Mouse (Mus musculus) limb, embryonic 14.5 days (tissue): ENCODE data around the gene Gm47791. TPM values are rescaled to one million over a fixed set of nuclear protein-coding genes. Genes with fewer than 3 reads are reported as not detected.

ENCODE experiments used
- ATAC-seq: fragments of 200-750 bp; cut with Nextera tagmentation; 2 replicates; pipeline ENCODE4 v1.8.0; 2017; ENCODE audit warnings: low read depth, moderate number of reproducible peaks, moderate TSS enrichment; ENCODE audit not compliant: low FRiP score
- DNase-seq: peaks from one replicate; pipeline ENCODE4 v3.0.0-alpha.2; 2015; ENCODE audit warnings: low spot score
- H3K27ac ChIP-seq: fragments of 300-500 bp; sonication (generic); replicated peaks from 2 replicates; pipeline ENCODE4 v1.5.1; 2014; ENCODE audit warnings: low read depth, mild to moderate bottlenecking, low read length, moderate library complexity, mixed read lengths
- H3K27me3 ChIP-seq: fragments of 300-500 bp; sonication (generic); 2 replicates; pipeline ENCODE4 v1.6.1; 2014; ENCODE audit warnings: low read length, mixed read lengths; ENCODE audit not compliant: control insufficient read depth, insufficient read depth
- H3K36me3 ChIP-seq: fragments of 300-500 bp; sonication (generic); 2 replicates; pipeline ENCODE4 v1.6.1; 2014; ENCODE audit warnings: mild to moderate bottlenecking, low read length, moderate library complexity, mixed read lengths; ENCODE audit not compliant: control insufficient read depth, insufficient read depth
- H3K4me1 ChIP-seq: fragments of 300-500 bp; sonication (generic); 2 replicates; pipeline ENCODE4 v1.6.1; 2014; ENCODE audit warnings: antibody characterized with exemption, low read length, mixed read lengths; ENCODE audit not compliant: control insufficient read depth, insufficient read depth
- H3K4me2 ChIP-seq: fragments of 300-500 bp; sonication (generic); replicated peaks from 2 replicates; pipeline ENCODE4 v1.6.1; 2014; ENCODE audit warnings: low read depth, mild to moderate bottlenecking, low read length, moderate library complexity; ENCODE audit not compliant: severe bottlenecking
- H3K4me3 ChIP-seq: fragments of 300-500 bp; sonication (generic); replicated peaks from 2 replicates; pipeline ENCODE4 v1.5.1; 2014; ENCODE audit warnings: low read length
- H3K9ac ChIP-seq: fragments of 300-500 bp; sonication (generic); 2 replicates; pipeline ENCODE4 v1.6.1; 2014; ENCODE audit warnings: mild to moderate bottlenecking, low read depth, low read length, moderate library complexity; ENCODE audit not compliant: severe bottlenecking
- H3K9me3 ChIP-seq: fragments of 300-500 bp; sonication (generic); 2 replicates; pipeline ENCODE4 v1.6.1; 2016; ENCODE audit warnings: low read length; ENCODE audit not compliant: control insufficient read depth
- POLR2A ChIP-seq: fragments of 200-500 bp; IDR thresholded peaks from 2 replicates; pipeline ENCODE4 v1.8.0; 2012; ENCODE audit warnings: inconsistent platforms, mild to moderate bottlenecking, moderate library complexity, borderline replicate concordance; ENCODE audit not compliant: insufficient read depth, insufficient read length; ENCODE audit errors: extremely low read depth
- WGBS: fragments of 180-500 bp; shearing (Covaris S2); extraction: QIAGEN DNeasy Blood & Tissue Kit; methylation state at CpG from one replicate; pipeline ENCODE4 v1.1.7; 2014; 5-methylcytosine and 5-hydroxymethylcytosine counted together
- polyA plus RNA-seq, 2 experiments: library from polyadenylated mRNA; depleted of rRNA in 1 of 2; stranded (reverse) in 1 of 2; unstranded in 1 of 2; fragments of >200 nt; fragmentation: Nextera tagmentation in 1 of 2; extraction: Ambion mirVana in 1 of 2; gene quantifications; 2 replicates each; pipeline versions ENCODE4 v1.2.1 to v1.2.3; 2012 to 2014

The Gm47791 gene
- polyA plus RNA-seq, 2 experiments: not detected

DNA sequence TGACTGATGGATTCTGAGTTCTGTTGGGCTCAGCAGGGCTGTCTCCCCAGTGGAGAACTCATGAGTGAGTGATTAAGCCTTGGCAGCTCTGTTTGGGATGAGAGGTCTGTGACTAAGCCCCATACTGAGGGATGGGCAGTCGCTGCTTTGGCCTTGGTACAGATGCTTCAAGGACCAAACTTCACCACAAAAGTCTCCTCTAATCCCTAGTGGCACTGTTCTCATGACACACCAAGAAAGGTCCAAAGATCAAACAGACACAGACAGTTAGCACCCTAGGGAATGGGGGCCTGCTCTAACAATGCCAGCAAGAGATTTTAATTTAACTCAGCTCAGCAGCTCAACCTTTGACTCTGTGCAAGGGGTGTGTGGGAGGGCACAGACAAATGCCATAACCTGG is 40.7 kb upstream of the Gm47791 start:
- DNase-seq (no peak), ATAC-seq (no peak)
- Histone ChIP-seq H3K4me2 (no peak overlapping the region), H3K4me1 (no peaks in the 10 kb centered on the region), H3K9me3 (no peaks in the 10 kb centered on the region), H3K36me3 (no peaks in the 10 kb centered on the region), H3K4me3 (no peak overlapping the region), H3K9ac (no peak overlapping the region), H3K27me3 (no peaks in the 10 kb centered on the region), H3K27ac (no peak overlapping the region)
- no peak for TF ChIP-seq POLR2A
- 100% methylated on average over 1 of the region's 1 CpGs for WGBS

DNA sequence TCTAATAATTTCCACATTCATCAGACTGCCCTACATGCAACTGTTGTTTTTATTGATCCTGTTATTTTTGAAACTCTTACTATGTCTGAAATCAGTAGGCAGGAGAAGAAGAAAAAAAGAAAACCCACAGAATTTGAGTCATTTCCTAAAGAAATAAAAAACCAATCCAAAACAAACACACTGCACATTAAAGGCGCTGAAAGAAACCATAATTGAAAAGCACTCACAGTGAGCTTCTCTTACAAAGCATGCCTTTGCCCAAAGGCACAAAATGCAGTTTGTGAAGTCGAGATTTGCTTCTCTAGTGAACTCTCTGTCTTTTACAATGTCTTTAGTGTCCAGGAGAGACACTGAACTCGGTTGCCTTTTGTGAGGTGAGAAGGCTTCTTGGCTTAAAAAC is 37.5 kb upstream of the Gm47791 start:
- no peak overlapping the region for H3K4me3 ChIP-seq
- no peaks in the 10 kb centered on the region for H3K4me1 ChIP-seq
- peak; percentile 32 for DNase-seq
- H3K36me3 ChIP-seq: no peaks in the 10 kb centered on the region
- H3K27ac ChIP-seq: no peak overlapping the region
- no peak for ATAC-seq
- WGBS: 40% methylated on average over 3 of the region's 3 CpGs
- no peak overlapping the region for H3K9ac ChIP-seq
- TF ChIP-seq POLR2A: no peak
- no peaks in the 10 kb centered on the region for H3K9me3 ChIP-seq
- H3K4me2 ChIP-seq: no peak overlapping the region
- H3K27me3 ChIP-seq: no peaks in the 10 kb centered on the region

DNA sequence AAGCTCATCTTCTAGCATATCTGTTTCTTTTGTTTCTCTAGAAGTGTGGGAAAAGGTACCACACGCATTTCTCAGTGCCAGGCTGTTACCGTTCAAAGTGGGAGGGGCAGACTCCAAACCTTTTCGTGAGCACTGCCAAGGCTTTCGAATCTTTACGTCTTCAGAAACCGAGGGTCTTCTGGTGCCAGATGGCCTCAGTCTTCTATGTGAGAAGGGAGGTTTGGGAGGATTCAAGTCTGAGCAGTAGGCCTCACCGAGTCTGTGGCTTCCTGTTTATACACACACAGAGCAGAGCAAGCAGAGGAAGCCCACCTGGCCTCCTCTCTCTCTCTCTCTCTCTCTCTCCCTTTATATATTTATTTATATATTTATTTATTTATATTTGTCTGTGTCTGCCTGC is 36.2 kb upstream of the Gm47791 start:
- DNase-seq: no peak
- H3K9me3 ChIP-seq: no peaks in the 10 kb centered on the region
- 80% methylated on average over 7 of the region's 7 CpGs for WGBS
- no peaks in the 10 kb centered on the region for H3K27me3 ChIP-seq
- no peak for TF ChIP-seq POLR2A
- no peak overlapping the region for H3K9ac ChIP-seq
- no peaks in the 10 kb centered on the region for H3K36me3 ChIP-seq
- no peaks in the 10 kb centered on the region for H3K4me1 ChIP-seq
- no peak overlapping the region for H3K27ac ChIP-seq
- no peak overlapping the region for H3K4me2 ChIP-seq
- no peak for ATAC-seq
- no peak overlapping the region for H3K4me3 ChIP-seq

DNA sequence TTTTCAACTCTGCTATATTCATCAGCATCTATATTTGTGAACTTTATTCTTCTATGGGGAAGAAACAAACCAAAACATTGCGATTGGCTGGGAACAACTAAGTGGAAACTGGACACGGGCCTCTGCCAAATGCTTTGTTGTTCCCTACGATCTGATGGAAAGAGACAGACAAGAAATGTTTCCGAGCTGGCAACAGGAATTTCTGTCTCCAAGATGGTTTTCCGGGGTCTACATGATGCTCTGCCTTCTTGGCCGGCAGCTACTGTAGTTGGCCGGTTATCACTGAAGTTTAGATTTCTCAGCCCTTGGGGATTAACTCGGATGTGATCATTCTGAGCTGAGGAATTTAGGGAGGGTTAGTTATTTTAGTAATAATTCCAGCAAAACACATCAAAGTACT is 35.3 kb upstream of the Gm47791 start:
- ATAC-seq (no peak), DNase-seq (no peak)
- H3K36me3 ChIP-seq: no peaks in the 10 kb centered on the region
- H3K4me3 ChIP-seq: no peak overlapping the region
- no peak overlapping the region for H3K4me2 ChIP-seq
- no peak for TF ChIP-seq POLR2A
- H3K9ac ChIP-seq: no peak overlapping the region
- H3K27ac ChIP-seq: no peak overlapping the region
- H3K9me3 ChIP-seq: no peaks in the 10 kb centered on the region
- H3K27me3 ChIP-seq: no peaks in the 10 kb centered on the region
- WGBS: 80% methylated on average over 8 of the region's 8 CpGs
- no peaks in the 10 kb centered on the region for H3K4me1 ChIP-seq

DNA sequence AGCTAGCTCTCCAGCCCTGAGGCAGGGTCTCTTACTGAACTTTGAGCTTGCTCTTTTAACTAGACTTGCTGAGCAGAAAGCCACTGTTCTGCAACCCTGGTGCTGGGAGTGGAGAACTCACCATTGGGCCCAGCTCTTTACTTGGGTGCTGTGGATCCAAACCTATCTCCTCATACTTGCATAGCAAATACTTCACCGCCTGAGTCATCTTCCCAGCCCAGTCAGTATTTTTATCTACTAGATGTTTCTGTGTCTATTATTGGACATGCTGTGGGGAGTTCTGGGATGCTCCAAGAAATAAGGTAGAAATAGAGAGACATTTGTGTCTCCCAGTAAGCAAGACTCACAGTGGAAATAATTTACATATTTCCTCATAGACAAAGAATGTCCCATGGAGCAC is 33.0 kb upstream of the Gm47791 start:
- 96% methylated on average over 1 of the region's 1 CpGs for WGBS
- Histone ChIP-seq H3K9me3 (no peaks in the 10 kb centered on the region), H3K4me2 (no peak overlapping the region), H3K27ac (no peak overlapping the region), H3K4me1 (no peaks in the 10 kb centered on the region), H3K27me3 (no peaks in the 10 kb centered on the region), H3K9ac (no peak overlapping the region), H3K36me3 (no peaks in the 10 kb centered on the region), H3K4me3 (no peak overlapping the region)
- ATAC-seq (no peak), DNase-seq (no peak)
- no peak for TF ChIP-seq POLR2A

DNA sequence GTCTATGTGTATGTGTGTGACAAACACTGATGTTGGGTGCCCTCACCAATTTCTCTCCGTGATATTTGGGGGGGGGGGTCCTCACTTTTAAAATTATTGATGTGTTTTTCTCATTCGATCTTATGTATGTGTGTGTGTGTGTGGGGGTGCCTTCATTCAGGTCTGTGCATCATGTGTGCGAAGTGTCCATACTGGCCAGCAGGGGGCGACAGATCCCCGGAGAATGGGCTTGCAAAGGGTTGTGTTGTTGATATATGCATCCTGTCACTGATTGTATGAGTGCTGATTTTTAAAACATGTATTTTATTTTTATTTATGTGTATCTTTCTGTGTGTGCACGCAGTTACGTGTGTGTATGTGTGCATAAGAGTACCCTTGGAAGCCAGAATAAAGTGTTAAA is 32.6 kb upstream of the Gm47791 start:
- H3K4me2 ChIP-seq: no peak overlapping the region
- no peaks in the 10 kb centered on the region for H3K27me3 ChIP-seq
- no peak for TF ChIP-seq POLR2A
- no peak for ATAC-seq
- WGBS: 77% methylated on average over 7 of the region's 7 CpGs
- no peak for DNase-seq
- H3K27ac ChIP-seq: no peak overlapping the region
- no peak overlapping the region for H3K4me3 ChIP-seq
- no peaks in the 10 kb centered on the region for H3K9me3 ChIP-seq
- H3K9ac ChIP-seq: no peak overlapping the region
- H3K36me3 ChIP-seq: no peaks in the 10 kb centered on the region
- no peaks in the 10 kb centered on the region for H3K4me1 ChIP-seq
